Mouse (Mus musculus): ENCODE measurements around the gene Sh3gl3.

- TF ChIP-seq CTCF (IDR thresholded peaks at IDR 0.05; ENCODE audit: insufficient read depth, low read depth, low read length) (no peak), POLR2A (IDR thresholded peaks at IDR 0.05; ENCODE audit: insufficient read depth, low read depth, low read length) (no peak)
Observed at GRCm38 (mm10) chr7:82236152-82236898, 62.7 kb downstream of the Sh3gl3 start.
